Mouse (Mus musculus) frontal cortex, postnatal 25 days (tissue): Measurements from ENCODE around the gene Bag6.

Experiments
- DNase-seq, 2 experiments: peaks; one replicate each; pipeline ENCODE4 v3.0.0; 2022; ENCODE audit warnings: low spot score in 2 of 2

Bag6 gene

DNA sequence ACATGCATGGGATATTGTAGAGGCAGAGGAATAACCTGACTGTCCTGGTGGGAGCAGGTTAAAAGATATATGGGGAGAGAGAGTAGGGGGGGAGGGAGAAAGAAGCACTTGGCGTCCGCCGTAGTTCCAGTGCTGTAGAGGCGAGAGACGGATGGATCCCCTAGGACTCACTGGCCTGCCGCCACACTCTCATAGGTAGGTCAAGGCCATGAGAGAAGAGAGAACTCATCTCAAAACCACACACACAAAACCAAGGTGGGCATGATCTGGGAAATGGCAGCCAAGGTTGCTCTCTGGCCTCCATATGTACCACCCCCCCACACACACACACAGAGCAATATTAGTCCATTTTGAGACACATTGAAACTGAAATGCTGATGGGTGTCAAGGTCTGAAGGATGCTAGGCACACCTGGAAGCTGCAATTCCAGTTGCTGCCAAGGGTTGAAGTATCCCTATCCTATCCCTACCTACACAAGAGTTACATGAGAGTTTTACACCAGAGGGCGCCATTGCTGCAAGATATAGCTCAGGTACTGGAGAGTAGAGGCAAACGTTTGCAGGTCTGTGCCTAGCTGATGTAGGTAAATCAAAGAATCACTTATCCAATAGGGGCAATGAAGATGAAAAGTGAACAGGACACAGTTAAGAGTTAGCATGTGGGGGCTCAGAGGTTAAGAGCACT is 31.5 kb downstream of the Bag6 start:
- DNase-seq, result peak in 1 of 2 experiments; percentile 45

DNA sequence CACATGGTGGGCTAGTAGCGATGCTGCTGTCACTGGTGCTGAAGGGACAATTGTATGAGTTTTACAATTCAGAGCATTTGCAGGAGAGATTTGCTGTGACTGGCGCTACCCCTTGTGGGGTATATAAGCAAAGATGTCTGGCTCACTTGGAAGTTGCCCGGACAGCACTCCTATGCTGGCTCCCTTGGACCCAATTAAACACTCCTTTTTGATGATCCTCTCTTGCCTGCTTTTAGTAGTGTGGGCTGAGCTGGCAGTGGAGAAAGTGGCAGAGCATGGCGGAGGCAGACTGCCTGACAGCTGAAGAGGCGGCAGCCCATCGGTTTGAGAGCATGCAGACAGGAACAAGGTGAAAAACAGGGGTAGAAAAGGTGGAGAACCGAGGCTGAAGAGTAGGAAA is 32.8 kb downstream of the Bag6 start:
- no peak for DNase-seq

DNA sequence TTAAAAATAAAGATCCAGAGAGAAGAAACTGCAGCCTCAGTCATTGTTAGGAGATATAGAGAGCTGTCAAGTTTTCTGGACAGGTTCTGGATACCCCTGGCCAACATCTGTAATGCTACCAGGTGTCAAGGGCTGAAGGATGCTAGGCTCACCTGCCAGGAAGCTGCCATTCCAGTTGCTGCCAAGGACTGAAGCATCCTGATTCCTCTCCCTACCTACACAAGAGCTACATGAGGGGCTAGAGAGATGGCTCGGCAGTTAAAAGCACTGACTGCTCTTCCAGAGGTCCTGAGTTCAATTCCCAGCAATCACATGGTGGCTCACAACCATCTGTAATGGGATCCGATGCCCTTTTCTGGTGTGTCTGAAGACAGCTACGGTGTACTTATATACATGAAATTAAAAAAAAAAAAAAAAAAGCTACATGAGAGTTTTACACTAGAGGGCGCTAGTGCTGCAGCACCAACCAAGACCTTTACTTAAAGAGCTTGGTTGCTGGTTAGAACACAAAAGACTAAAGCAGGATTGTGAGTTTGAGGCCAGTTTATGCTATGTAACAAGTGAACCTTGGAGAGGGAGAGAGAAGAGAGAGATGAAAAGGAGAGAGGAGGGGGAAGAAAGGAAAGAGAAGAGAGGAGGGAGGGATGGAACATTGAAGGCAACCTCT is 33.7 kb downstream of the Bag6 start:
- no peak for DNase-seq

DNA sequence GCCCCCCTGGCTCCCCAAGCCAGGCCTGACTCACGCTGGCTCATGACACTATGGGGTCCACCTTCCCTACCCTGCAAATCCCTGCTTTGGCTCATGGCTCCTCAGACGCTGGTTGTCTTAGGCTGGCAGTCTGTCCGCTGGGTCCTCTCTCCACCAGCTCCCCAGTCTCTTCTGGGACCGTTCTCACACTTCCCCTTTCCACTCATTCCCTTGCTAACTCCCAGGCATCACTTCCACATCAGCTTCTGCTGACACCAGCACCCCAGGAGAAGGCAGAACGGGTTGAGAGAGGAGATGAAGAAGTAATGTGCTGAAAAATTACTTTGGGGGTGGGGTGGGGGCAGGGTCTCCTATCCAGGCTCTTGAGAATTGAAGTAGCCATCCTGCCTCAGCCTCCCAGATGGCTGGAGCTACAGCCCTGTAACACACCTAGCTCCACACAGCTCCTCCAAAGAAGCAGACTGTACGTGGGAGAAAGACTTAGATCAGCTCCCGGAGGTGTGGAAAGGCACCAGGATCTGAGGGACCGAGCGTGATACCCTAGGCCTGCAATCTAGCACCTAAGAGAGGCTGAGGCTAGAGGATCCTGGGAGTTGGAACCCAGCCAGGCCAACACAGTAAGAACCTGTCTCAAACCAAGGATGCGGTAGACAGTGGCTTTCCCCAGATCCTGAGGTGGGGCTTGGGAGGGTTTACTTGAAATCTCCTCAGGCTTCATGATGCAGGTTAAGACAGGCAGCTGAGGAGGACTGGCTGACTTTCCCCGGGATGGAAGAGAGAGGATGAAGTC is 37.7 kb downstream of the Bag6 start:
- DNase-seq, result no peak

DNA sequence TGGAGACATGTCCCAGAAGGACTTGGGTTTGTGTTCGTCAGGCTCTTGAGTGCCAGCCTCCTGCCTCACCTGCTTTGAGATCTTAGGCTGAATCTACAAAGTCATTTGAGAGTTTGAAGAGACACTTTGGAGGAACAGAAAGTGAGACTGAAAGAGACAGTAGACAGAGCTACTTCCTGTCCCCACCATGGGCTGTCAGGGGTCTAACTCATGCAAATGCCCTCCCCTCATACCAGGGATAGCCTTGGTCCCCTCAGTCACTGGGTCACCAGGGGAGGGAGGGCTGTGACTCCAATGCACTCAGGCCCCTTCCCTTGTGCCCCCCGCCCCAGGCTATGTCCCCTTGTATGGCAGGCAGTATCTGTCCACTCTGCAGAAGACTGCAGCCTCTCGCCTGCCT is 38.4 kb downstream of the Bag6 start:
- no peak for DNase-seq

DNA sequence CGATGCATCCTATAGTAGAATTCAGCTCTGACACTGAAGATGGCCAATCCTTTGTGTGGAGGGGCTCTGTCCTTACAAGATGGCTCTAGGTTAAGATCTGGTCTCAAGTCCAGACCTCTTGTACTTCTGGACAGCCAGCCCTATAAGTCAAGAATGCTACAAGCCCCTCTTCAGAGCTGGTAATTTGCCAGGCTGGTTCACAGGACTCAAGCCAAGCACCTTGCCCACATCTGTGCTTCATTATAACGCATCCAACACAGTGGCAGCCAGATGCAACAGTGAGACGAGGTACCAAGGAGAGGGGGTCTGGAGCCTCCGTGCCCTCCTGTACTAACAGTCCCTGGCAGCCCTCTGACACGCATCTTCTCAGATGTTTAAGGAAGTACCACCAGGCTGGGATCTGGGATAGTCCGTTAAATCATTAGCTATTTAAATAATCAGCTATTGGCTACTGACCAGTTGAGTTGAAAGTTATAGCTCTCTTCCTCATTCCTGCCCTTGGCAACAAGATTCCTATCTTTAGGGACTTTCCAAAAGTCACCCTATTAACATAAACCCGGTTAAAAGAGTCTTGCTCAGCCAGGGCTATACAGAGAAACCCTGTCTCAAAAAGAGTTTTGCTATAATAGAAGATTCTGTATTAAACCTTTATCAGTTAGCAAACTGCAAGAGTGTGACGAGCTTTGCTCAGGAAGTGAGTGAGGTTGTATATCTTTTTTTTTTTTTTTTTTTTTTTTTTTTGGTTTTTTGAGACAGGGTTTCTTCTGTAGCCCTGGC is 39.4 kb downstream of the Bag6 start:
- DNase-seq, result no peak

DNA sequence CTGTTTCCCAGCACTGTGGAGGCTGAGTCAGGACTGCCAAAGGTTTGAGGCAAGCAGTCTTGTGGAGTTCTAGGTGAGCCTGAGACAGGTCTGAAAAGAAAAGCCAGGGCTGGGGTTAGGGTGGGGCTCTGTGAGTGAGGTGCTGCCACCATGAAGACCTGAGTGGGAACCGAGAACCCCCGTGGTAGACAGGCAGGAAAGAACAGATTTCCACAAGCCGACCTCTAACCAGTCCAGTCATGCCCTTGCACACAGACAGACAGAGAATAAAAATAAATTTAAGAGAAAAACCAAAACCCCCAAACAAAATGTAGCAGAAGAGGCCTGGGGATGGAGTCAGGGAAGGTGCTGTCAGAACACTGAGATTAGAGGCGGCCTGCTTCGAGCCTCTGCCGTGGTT is 40.4 kb downstream of the Bag6 start:
- no peak for DNase-seq

GRCm38 (mm10) chr17:35175968-35176367 is 41.0 kb downstream of the Bag6 start, which contains the start of gene Aif1:
Gene Aif1 (minus strand): TSS chr17:35176068.
- no peak for DNase-seq

- no peak for DNase-seq
Observed at GRCm38 (mm10) chr17:35178528-35178927, 43.5 kb downstream of the Bag6 start.

DNA sequence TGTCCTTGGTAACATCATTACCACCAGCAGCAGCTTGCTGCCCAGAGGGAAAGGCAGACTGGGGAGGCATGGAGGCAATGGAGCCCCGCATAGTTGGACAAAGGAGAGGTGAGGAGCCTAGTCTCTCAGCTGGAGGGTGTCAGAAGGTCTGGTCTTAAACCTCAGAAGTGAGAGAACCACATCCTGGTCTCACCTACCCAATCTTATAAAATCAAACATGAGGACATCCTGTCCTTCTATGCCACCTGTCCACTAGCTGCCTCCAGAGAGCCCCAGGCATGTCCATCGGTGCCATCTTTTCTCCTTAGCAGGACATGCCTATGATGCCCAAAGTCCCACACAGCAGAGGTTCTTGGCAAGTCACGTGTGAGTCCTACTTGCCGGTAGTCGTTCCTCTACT is 45.1 kb downstream of the Bag6 start:
- no peak for DNase-seq

DNA sequence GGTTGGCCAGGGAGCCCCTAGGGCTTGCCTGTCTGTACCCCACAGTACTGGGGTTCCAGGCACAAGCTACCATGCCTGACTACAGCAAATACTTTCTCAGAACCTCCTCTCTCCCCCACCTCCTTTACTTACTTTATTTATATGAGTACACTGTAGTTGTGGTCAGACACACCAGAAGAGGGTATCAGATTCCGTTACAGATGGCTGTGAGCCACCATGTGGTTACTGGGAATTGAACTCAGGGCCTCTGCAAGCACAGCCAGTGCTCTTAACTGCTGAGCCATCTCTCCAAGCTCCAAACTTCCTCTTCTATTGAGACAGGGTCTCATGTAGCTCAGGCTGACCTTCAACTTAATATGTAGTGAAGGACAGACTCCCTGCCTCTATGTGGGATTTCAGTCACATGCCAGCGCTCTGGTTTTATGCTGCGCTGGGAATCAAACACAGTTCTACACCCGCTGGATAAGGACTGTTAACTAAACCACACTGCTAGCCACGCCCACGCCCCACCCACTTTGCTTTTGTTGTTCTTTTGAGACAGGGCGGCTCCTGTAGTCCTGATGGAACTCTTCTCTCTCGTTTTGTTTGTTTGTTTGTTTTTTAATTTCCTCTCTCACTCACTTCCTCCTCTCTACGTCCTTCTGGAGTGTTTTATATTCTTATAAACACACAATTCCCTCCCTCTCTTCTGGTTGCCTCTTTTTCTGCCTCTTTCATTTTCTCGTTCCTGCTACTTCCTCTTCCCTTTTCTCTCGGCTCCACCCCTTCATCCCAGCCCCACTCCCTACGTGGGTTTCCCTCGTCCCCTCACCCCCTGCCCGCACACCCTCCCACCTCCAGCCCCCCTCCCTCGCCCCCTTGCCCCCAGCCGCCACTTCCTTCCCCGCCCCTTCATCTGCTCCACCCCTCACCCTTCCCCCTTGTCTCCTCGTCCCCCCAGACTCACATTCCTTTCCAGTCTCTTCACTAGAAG is 50.9 kb downstream of the Bag6 start:
- no peak for DNase-seq

DNA sequence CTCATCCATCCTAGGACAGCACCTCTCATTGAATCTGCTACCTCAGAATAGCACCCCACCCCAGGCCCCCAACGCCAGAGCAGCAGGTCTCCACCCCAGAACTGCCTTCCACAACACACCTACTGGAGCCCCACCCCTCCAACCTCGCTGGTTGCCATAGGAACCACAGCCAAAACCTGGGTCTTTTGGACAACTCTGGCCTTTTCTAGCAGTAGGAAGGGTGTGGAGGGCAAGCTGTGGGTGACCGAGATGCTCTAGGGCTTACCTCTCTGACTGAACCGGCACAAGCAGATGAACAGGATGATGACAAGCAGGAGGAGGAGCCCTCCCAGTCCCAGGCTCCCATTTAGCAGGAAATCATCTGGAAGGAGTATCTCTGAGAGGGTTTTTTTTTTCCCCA is 51.7 kb downstream of the Bag6 start:
- DNase-seq, result no peak

GRCm38 (mm10) chr17:35187345-35187744 is 52.4 kb downstream of the Bag6 start:
- no peak for DNase-seq

GRCm38 (mm10) chr17:35187959-35188610 is 53.1 kb downstream of the Bag6 start, which contains the start of gene Lst1:
Gene Lst1 (minus strand): TSS chr17:35188439.
- no peak for DNase-seq

DNA sequence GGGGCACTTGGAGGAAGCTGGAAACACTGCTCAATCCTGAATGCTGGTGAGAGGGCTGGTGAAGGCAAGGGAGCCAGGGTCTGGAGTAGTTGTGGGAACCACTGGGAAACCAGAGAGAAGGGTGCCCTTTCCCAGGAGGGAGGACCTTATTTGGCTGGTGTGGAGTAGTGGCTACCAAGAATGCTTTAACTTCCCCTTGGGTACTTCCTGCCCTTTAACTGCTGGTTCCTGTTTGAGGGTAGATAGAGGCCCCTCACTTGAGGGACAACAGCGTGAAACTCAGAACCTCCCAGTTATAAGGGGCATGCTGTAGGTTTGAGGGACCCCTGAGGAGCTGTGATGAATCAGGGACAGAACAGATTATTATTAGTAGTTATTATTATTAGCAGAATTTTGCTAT is 54.2 kb downstream of the Bag6 start:
- no peak for DNase-seq

GRCm38 (mm10) chr17:35190096-35190495 is 55.1 kb downstream of the Bag6 start:
- no peak for DNase-seq

DNA sequence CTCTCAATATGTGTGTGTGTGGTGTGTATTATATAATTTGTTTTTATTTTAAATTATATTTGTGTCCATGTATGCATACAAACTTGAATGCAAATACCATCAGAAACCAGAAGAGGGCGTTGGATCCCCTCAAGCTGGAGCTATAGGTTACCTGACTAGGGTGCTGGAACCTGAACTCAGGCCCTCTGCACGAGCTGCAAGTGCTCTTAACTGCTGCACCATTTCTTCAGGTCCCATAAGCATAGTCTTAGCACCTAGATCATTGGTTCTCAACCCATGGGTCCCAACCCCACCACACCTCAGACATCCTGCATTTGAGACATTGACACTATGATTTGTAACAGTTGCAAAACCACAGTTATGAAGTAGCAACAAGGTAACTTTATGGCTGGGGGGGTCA is 56.7 kb downstream of the Bag6 start:
- no peak for DNase-seq

DNA sequence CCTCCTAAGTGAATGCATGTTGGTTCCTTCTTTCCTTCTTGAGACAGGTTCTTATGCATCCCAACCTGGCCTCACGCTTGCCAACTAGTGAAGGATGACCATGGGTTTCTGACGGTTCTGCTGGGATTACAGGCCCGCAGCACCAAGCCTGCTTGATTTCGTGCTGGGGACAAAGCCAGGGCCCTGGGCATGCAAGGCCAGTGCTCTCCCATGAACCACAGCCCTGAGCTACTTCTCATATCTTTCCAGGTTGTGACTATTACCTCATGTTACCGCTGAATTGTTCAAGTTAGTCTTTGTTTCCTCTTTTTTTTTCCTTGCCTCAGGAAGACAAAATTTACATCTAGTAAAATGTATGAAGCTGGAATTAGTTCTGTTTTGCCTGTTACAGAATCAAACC is 57.9 kb downstream of the Bag6 start:
- DNase-seq, result no peak

DNA sequence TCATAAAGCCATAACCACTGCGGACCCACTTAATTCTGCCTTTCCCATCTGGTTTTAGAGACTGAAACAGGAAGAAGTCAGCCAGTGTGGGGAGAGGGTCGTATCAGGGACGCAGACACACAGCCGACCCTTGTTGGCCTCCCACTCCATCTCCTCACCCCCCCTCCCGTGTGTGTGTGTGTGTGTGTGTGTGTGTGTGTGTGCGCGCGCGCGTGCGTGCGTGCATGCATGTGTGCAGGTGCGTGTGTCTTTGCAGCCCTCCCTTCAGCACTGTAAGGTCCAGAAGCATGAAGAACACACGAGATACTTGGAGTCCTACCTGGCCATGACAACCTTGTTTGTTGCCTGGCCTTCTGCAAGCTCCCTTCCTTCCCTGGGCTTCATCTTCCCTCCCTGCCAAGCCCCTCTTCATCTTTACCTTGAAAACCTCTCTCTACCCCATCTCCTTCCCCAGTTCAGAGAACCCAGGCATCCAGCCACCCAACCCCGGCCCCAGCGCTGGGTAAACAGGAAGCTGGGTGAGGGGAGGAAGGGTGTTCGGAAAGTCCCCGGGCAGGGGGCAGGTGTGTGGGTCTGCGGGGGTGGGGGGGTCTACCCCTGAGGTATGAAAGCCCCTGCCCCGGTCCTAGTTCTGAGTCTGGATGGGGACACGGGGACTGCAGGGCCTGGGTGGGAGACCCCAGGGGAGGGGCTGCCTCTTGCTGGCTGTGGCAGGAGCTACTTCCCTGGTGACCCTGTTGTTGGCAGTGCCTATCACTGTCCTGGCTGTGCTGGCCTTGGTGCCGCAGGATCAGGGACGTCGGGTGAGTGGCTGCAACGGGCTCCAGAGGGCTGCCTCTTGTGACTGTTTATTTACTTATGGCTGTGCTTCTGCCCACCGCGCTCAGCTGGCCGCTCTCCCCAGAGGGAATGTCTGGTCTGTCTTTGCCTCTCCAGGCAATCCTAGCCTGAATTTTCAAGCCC is 59.2 kb downstream of the Bag6 start, which contains the start of gene Ltb:
Ltb (plus strand) TSS at position 559 of the 963 bp plus-strand sequence.
- no peak for DNase-seq
